ENCODE assay signal across 12 mouse cellular contexts in the genomic region with DNA sequence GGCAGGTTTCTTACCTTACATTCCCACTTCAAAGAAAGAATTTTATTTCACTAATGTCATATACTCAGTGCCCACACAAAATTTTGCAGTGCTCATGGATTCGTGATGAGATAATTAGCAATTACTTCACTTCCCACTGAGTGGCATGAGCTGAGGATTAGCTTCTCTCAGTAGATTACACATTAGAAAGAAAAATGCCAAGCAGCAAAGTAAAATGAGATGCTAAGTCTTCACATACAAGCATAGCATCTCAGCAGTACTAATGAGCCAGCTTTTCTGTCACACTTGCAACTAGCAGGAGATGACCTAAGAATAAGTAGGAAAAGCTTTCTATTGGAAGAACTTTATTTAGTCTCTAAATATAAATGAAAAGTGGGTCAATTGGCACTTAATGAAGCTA.
"Had no signal": no experiment of that assay in that cellular context is flagged by ENCODE, and none has a peak within 500 bp of the region (broad histone marks: within the 10 kb centered on the region; RNA-seq: fewer than 3 reads in every experiment).

No protein-coding gene starts in this region.

- H3K4me1 ChIP-seq: liver, embryonic 13.5 days; midbrain, embryonic 12.5 days had no signal

- H3K36me3 ChIP-seq: liver, embryonic 13.5 days; midbrain, embryonic 12.5 days had no signal

- H3K9ac ChIP-seq: liver, embryonic 13.5 days; midbrain, embryonic 12.5 days had no signal

- H3K27me3 ChIP-seq: liver, embryonic 13.5 days; midbrain, embryonic 12.5 days had no signal

- DNase-seq: kidney, adult 18-20 months; kidney, adult 9 months; kidney, postnatal 25 days; layer of hippocampus, adult 9-11 months; liver, embryonic 13.5 days; lung, adult 2 months; lung, postnatal 14 days; lung, postnatal 4 days; thymus, adult 18-20 months; thymus, postnatal 36 days had no signal

- H3K9me3 ChIP-seq: liver, embryonic 13.5 days; midbrain, embryonic 12.5 days had no signal

- H3K4me2 ChIP-seq: liver, embryonic 13.5 days; midbrain, embryonic 12.5 days had no signal

- H3K27ac ChIP-seq: layer of hippocampus, adult 2 months; liver, embryonic 13.5 days; midbrain, embryonic 12.5 days had no signal

- H3K4me3 ChIP-seq: layer of hippocampus, adult 2 months; liver, embryonic 13.5 days; midbrain, embryonic 12.5 days had no signal
